Mouse (Mus musculus): ENCODE results near the gene Cdkn2b.

DNA sequence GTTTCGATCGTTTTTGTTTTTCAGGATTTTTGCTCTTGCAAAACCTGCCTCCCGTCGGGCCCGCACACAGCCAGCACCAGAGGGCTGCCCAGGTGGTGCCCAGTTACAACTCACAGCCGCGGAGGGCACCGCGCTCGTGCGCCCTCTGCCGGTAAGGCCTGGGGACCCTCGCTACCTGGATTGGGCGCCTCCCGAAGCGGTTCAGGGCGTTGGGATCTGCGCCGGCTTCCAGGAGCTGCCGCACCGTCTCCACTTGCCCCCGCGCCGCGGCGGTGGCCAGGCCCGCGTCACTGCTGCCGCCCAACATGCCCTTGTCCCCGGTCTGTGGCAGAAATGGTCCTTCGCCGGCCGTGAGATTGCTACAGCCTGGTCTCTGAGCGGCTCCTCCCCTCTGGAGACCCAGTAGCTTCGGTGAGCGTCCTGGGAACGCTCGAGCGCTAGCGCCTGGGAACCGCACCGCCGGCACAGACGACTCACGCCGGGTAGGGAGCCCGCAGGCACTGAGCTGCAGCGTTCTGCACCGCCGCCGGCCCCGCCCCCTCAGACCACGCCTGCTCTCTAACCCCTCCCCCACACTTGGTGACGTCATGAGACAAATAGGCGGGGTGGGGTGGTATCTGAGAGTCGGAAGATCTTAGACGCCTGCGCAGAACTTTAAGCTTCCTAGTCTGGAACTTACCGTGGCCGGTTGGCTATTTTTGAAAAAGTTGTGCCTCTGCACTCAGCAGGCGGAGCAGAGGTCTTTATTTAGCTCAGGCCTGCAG is at the start of gene Cdkn2b:
- no peak for TF ChIP-seq GATA1 (IDR thresholded peaks at IDR 0.05; ENCODE audit: borderline replicate concordance, low read length)
- TF ChIP-seq FLI1 (IDR thresholded peaks at IDR 0.05; ENCODE audit: low read length): no peak

Data from megakaryocyte, embryonic 14.5 days (primary cell).